Mouse (Mus musculus) hindbrain, postnatal 0 days (tissue): ENCODE results near the gene Col9a1. TPM values are rescaled to one million over a fixed set of nuclear protein-coding genes. Genes with fewer than 3 reads are reported as not detected.

Experiments
- ATAC-seq: fragments of 200-750 bp; cut with Nextera tagmentation; 2 replicates; pipeline ENCODE4 v1.8.0; 2017; ENCODE audit warnings: mild to moderate bottlenecking, moderate TSS enrichment, moderate library complexity
- DNase-seq: peaks from one replicate; pipeline ENCODE4 v3.0.0-alpha.2; 2015; ENCODE audit warnings: low spot score
- H3K27ac ChIP-seq: fragments of 300-500 bp; sonication (generic); 2 replicates; pipeline ENCODE4 v1.5.1; 2014; ENCODE audit warnings: mild to moderate bottlenecking
- H3K27me3 ChIP-seq: fragments of 300-500 bp; sonication (generic); 2 replicates; pipeline ENCODE4 v1.6.1; 2014; ENCODE audit warnings: low read length, mixed read lengths; ENCODE audit not compliant: insufficient read depth
- H3K36me3 ChIP-seq: fragments of 300-500 bp; sonication (generic); 2 replicates; pipeline ENCODE4 v1.6.1; 2014; ENCODE audit warnings: low read length, mixed read lengths; ENCODE audit not compliant: insufficient read depth
- H3K4me1 ChIP-seq: fragments of 300-500 bp; sonication (generic); 2 replicates; pipeline ENCODE4 v1.6.1; 2014; ENCODE audit warnings: antibody characterized with exemption, low read length, mixed read lengths; ENCODE audit not compliant: insufficient read depth
- H3K4me2 ChIP-seq: fragments of 300-500 bp; sonication (generic); 2 replicates; pipeline ENCODE4 v1.6.1; 2014; ENCODE audit warnings: low read depth, mild to moderate bottlenecking, low read length, moderate library complexity, mixed read lengths
- H3K4me3 ChIP-seq: fragments of 300-500 bp; sonication (generic); 2 replicates; pipeline ENCODE4 v1.5.1; 2014; ENCODE audit warnings: low read length
- H3K9ac ChIP-seq: fragments of 300-500 bp; sonication (generic); replicated peaks from 2 replicates; pipeline ENCODE4 v1.6.1; 2014; ENCODE audit warnings: mild to moderate bottlenecking, low read length, moderate library complexity, mixed read lengths
- H3K9me3 ChIP-seq: fragments of 300-500 bp; sonication (generic); 2 replicates; pipeline ENCODE4 v1.6.1; 2016; ENCODE audit warnings: low read length, mixed read lengths
- CTCF ChIP-seq: IDR thresholded peaks from 2 replicates; pipeline ENCODE4 v1.5.1; 2016; ENCODE audit warnings: antibody characterized with exemption, control low read depth, low read depth
- WGBS: fragments of 180-500 bp; shearing (Covaris S2); extraction: QIAGEN DNeasy Blood & Tissue Kit; methylation state at CpG from one replicate; pipeline ENCODE4 v1.1.7; 2014; 5-methylcytosine and 5-hydroxymethylcytosine counted together
- polyA plus RNA-seq: library from polyadenylated mRNA; unstranded; fragments of >200 nt; fragmentation: Nextera tagmentation; extraction: Ambion mirVana; gene quantifications from 2 replicates; pipeline ENCODE4 v1.2.1, GENCODE M21; 2015
- total RNA-seq: library from RNA; depleted of rRNA; stranded (reverse); fragments of >200 nt; gene quantifications from 2 replicates; pipeline ENCODE4 v1.2.3, GENCODE M21; 2014

Gene Col9a1
- total and polyA plus RNA-seq, 2 experiments from 2014 or later: 3.0 to 3.7 TPM

GRCm38 (mm10) chr1:24229552-24229951, 52.1 kb downstream of the Col9a1 start:
- no peak for ATAC-seq
- WGBS: 90% methylated on average over 1 of the region's 1 CpGs
- DNase-seq: no peak
- Histone ChIP-seq H3K4me1 (no peaks in the 10 kb centered on the region), H3K36me3 (no peaks in the 10 kb centered on the region), H3K4me2 (no peak overlapping the region), H3K9me3 (no peaks in the 10 kb centered on the region), H3K9ac (no peak overlapping the region), H3K27ac (0 out of 2 replicates have a peak overlapping the region, but pooled peaks have one; percentile 54), H3K4me3 (no peak overlapping the region), H3K27me3 (no peaks in the 10 kb centered on the region)
- no peak for TF ChIP-seq CTCF

- ATAC-seq (peak; percentile 84), DNase-seq (peak; percentile 81)
- peak overlapping the region; percentile 54; the same call in 1 of the 2 replicates for H3K27ac ChIP-seq
- 23% methylated on average over 8 of the region's 8 CpGs for WGBS
- peak overlapping the region; percentile 21 for H3K4me2 ChIP-seq
- no peaks in the 10 kb centered on the region for H3K4me1 ChIP-seq
- no peak overlapping the region for H3K9ac ChIP-seq
- H3K27me3 ChIP-seq: no peaks in the 10 kb centered on the region
- no peak overlapping the region for H3K4me3 ChIP-seq
- H3K9me3 ChIP-seq: no peaks in the 10 kb centered on the region
- peak; percentile 70 for TF ChIP-seq CTCF
- H3K36me3 ChIP-seq: no peaks in the 10 kb centered on the region
Measured at GRCm38 (mm10) chr1:24230428-24230827, 53.0 kb downstream of the Col9a1 start.

GRCm38 (mm10) chr1:24231504-24232270, 54.3 kb downstream of the Col9a1 start:
- Histone ChIP-seq H3K27me3 (no peaks in the 10 kb centered on the region), H3K4me3 (no peak overlapping the region), H3K27ac (no peak overlapping the region), H3K9me3 (no peaks in the 10 kb centered on the region), H3K4me2 (no peak overlapping the region), H3K4me1 (no peaks in the 10 kb centered on the region), H3K9ac (no peak overlapping the region), H3K36me3 (no peaks in the 10 kb centered on the region)
- TF ChIP-seq CTCF: no peak
- peak; percentile 35 for DNase-seq
- no peak; the same call in 1 of the 2 replicates for ATAC-seq
- 66% methylated on average over 3 of the region's 3 CpGs for WGBS

GRCm38 (mm10) chr1:24236330-24236729, 58.9 kb downstream of the Col9a1 start:
- TF ChIP-seq CTCF: no peak
- Histone ChIP-seq H3K27ac (no peak overlapping the region), H3K27me3 (no peaks in the 10 kb centered on the region), H3K36me3 (no peaks in the 10 kb centered on the region), H3K4me1 (no peaks in the 10 kb centered on the region), H3K4me2 (no peak overlapping the region), H3K9ac (no peak overlapping the region), H3K4me3 (no peak overlapping the region), H3K9me3 (no peaks in the 10 kb centered on the region)
- DNase-seq (no peak), ATAC-seq (no peak)
- WGBS: 81% methylated on average over 1 of the region's 1 CpGs

- Histone ChIP-seq H3K27ac (no peak overlapping the region), H3K4me3 (no peak overlapping the region), H3K27me3 (no peaks in the 10 kb centered on the region), H3K36me3 (no peaks in the 10 kb centered on the region), H3K9me3 (no peaks in the 10 kb centered on the region), H3K4me2 (no peak overlapping the region), H3K9ac (no peak overlapping the region), H3K4me1 (no peaks in the 10 kb centered on the region)
- DNase-seq: no peak
- no peak for ATAC-seq
- WGBS: 34% methylated on average over 8 of the region's 8 CpGs
- no peak for TF ChIP-seq CTCF
Measured at GRCm38 (mm10) chr1:24240039-24240691, 62.8 kb downstream of the Col9a1 start.

GRCm38 (mm10) chr1:24244931-24245330, 67.5 kb downstream of the Col9a1 start:
- Histone ChIP-seq H3K27me3 (no peaks in the 10 kb centered on the region), H3K27ac (no peak overlapping the region), H3K4me2 (no peak overlapping the region), H3K9ac (no peak overlapping the region), H3K4me3 (no peak overlapping the region), H3K9me3 (no peaks in the 10 kb centered on the region), H3K4me1 (no peaks in the 10 kb centered on the region), H3K36me3 (no peaks in the 10 kb centered on the region)
- DNase-seq (peak; percentile 56), ATAC-seq (peak; percentile 57; the same call in 1 of the 2 replicates)
- 52% methylated on average over 10 of the region's 10 CpGs for WGBS
- no peak for TF ChIP-seq CTCF
